Mouse (Mus musculus) kidney, postnatal 25 days (tissue): ENCODE data around the gene Rab17.

Experiments used
- DNase-seq, 2 experiments: peaks; one replicate each; pipeline ENCODE4 v3.0.0; 2021; ENCODE audit warnings: mixed read lengths in 2 of 2

Rab17 gene

GRCm38 (mm10) chr1:90981346-90981745, 11.9 kb upstream of the Rab17 start:
- DNase-seq, result peak in 1 of 2 experiments; percentile 26

- DNase-seq, result peak in 1 of 2 experiments; percentile 20
Measured at GRCm38 (mm10) chr1:90980638-90981330, 11.3 kb upstream of the Rab17 start.

DNA sequence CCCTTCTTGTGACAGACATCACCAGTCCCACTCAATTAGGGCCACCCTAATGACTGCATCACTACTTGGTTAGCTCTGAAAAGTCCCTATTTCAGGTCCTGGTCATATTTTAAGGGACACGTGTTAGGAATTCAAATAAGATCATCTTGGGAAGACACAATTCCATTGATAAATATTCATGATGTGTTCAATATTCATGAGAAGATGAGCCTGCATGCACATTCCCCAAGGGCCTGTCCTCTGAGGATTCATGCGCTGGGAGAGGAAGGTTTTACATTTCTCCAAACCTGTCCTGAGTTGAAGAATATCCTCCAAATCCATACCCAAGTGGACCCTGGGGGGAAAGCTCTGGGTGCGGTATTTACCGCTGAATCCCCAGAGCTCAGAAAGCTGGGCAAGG, 6.5 kb upstream of the Rab17 start:
- DNase-seq, result no peak

DNA sequence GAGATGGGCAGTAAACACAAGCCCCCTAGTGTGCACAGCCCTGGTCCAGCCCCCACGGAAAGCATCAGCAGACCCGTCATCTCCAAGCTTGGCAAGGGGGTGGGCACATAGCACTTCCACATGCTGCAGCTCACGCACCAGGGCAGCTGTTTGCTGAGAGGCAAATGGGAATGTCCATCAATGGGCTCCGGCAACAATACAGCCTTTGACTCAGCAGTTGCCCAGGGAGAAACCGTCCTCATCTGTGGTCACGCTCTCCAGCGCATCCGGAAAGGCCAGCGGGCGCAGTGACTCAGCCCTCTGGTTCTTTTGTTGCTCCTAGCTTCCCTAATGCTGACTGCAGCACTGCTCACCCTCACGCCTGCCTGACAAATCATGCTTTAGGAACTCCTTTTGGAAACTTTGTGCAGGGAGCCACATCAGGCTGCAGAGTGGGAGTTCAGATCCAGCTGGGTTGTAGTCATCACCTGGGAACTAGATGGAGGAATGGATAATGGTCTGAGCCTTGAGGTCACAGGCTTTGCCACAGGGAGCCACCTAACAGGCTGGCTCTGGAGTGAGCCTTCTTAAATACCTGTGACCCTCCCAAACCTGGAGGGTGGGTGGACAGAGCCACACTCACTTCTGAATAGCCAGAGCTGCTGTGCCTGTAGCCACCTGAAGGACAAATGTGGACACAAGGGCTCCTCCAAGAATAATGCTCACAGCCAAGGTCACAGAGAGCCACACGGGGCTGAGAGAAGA, 5.6 kb upstream of the Rab17 start:
- peak; percentile 41 to 61 for DNase-seq

GRCm38 (mm10) chr1:90973574-90973911, 4.1 kb upstream of the Rab17 start:
- DNase-seq, result no peak

GRCm38 (mm10) chr1:90972911-90973573, 3.6 kb upstream of the Rab17 start:
- peak; percentile 92 to 98 for DNase-seq

GRCm38 (mm10) chr1:90969881-90970390, 475 bp upstream of the Rab17 start:
- peak; percentile 51 to 55 for DNase-seq

DNA sequence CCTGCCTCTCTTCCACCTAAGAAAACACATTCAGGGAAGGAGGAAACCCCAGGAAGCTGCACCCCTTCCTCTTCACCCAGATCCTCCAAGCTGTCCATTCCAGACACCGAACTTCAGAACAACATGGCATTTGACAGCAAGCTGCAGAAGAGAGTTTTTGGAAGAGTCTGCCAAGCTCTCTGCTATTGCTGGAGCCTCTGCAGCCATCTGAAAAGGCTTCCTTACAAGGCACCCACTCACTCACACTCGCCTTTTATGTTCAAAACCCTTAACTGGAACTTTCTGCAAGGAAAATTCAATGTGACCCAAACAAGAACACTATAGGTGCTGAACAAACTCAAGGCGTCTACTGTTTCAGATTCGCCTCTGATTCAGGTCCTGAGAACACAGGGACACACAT, 812 bp downstream of the Rab17 start:
- DNase-seq, result peak in 1 of 2 experiments; percentile 20

DNA sequence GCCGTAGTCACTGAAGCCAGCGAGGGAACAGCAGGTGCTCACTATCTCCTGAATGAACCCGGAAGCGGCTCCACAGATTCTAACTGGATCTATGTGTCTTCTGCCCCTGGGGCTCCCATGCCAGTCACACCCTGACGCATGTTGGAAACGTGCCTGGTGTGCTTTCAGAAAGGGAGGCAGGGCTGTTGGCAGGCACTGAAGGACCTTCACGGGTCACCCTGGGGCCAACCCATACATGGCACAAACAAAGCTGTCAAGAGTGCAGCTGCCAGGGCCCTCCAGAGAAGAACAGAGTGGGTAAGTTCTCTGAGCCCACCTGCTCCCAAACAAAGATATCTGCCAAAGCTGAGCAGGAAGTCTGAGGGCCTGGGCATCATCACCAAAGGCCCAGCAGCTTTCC, 1.9 kb downstream of the Rab17 start:
- DNase-seq, result peak; percentile 80 to 91

DNA sequence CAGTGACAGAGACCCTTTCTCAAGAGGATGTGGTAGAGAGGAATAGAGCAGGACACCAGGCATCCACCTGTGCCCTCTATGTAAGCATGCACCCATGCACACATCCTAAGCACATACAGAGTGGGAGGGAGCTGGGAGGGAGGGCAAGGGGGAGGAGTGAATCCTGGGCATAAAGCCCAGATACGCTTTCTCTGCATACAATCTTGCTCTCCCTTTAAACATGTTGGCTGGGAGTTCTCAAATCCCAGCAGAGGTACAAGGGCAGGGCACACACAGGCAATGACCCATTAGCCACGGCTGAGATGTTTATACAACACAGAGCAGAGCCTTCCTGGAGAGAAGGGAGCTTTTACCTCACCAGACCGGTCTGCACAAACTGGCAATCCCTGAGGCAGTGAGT, 6.5 kb downstream of the Rab17 start:
- DNase-seq, result peak; percentile 48 to 82

GRCm38 (mm10) chr1:90962526-90962925, 6.9 kb downstream of the Rab17 start:
- peak in 1 of 2 experiments; percentile 39 for DNase-seq

GRCm38 (mm10) chr1:90956245-90957096, 13.0 kb downstream of the Rab17 start:
- DNase-seq, result peak; percentile 56 to 80

DNA sequence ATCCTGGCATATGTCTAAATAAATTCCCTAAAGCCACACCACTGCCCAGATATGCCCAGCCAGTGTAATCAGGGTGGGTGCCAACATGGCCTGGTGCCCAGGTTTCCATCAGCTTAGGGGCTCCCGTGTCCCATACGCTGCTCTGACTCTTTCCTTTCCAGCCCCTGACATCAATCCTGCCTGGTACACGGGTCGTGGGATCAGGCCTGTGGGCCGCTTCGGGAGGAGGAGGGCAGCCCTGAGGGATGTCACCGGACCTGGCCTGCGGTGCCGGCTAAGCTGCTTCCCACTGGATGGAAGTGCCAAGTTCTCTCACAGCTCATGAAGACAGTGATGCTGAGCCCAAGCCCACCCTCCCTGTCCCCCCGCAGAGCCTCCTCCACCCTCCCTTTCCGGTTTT, 15.8 kb downstream of the Rab17 start:
- DNase-seq, result no peak

GRCm38 (mm10) chr1:90952808-90953207, 16.7 kb downstream of the Rab17 start, which contains the start of gene Prlh:
Gene Prlh, plus strand, starts transcription at chr1:90953108.
- DNase-seq, result no peak

GRCm38 (mm10) chr1:90951670-90952069, 17.8 kb downstream of the Rab17 start:
- DNase-seq, result no peak

DNA sequence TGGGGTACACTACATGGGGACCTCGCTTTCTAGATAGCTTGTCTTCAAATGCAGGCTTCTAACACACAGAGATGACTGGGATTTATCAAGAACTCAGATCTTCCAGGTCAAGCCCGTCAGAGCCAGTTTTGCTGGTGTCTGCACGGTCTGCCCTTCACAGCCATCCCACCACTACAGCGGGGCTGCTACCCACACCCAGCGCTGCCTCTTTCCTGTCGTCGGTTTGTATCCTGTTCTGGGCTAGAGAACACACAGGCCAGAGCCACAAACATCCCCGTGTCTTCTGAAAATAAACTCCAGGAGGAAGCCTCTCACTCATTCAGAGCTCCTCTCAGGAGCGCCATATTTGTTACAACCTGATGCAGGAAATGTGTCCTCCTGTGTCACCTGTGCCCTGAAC, 20.2 kb downstream of the Rab17 start:
- no peak for DNase-seq

DNA sequence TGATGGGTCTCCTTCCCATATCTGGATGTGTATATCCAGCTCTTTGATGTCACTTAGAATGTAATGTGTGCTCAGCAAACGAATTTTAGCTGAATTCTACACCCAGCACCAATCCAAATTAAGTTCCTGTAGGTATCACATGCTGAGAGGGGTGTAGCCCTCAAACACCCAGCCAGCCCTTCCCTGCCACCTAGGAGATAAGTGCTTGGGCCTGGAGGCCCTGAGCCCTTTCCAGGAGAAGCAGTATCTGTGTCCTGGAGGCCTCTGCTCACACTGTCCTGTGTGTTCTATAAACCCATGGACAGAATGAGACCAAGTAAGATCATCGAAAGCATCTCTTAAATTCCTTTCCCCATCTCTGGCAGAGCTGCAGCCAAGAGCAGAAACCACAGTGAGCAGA, 22.2 kb downstream of the Rab17 start:
- DNase-seq, result no peak

GRCm38 (mm10) chr1:90945171-90945570, 24.3 kb downstream of the Rab17 start:
- no peak for DNase-seq

GRCm38 (mm10) chr1:90939980-90940379, 29.5 kb downstream of the Rab17 start:
- no peak for DNase-seq

GRCm38 (mm10) chr1:90936990-90937389, 32.5 kb downstream of the Rab17 start:
- DNase-seq, result no peak

DNA sequence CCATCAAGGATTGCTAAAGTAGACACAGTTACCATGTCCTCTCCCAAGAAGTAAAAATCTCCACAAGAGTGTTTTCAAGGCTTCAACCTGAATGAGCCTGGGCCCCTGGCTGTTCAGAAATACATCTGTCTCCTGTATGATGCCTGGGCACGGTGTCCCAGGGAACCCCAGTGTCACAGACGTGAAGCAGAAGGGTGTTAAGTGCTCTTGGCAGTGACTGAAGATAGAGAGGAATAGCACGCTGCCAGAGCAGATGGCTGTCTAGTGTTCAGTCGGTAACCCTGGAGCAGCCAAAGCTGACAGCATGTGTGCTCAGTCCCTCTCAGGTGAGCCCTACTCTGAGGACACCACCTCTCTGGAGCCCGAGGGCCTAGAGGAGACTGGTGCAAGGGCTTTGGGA, 36.5 kb downstream of the Rab17 start:
- no peak for DNase-seq

GRCm38 (mm10) chr1:90928575-90928934, 40.9 kb downstream of the Rab17 start:
- peak; percentile 88 to 94 for DNase-seq
